Mouse (Mus musculus): ENCODE data around the gene Kcnk13.

DNA sequence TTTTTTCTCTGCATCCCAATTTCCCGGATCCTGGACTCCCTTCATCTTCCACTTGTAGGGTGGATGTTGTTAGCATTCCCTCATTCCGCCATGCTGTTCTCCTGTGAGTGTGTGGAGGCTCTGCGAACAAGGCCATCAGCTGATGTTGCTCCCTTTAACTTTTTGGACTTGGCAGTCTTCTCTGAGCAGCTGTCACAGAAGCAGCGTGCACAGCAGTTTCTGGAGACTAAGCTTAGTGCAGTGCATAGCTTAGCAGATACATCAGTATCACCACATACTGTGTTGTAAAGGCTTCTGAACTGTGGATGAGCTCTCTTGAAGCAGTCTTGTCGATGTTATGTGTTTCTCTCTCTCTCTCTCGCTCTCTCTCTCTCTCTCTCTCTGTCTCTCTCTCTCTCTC lies 25.1 kb upstream of the Kcnk13 start:
- TF ChIP-seq CTCF (conservative IDR thresholded peaks at IDR 0.05; ENCODE audit: low read length): no peak
- no peak for TF ChIP-seq NANOG (IDR thresholded peaks at IDR 0.05; ENCODE audit: borderline replicate concordance, low read length)

Measured in E14TG2a.4 (cell line).